Mouse (Mus musculus) stomach, embryonic 16.5 days (tissue): ENCODE data around the gene Hist1h2bq. TPM values are rescaled to one million over a fixed set of nuclear protein-coding genes. Genes with fewer than 3 reads are reported as not detected.
"Not testable (repeated sequence)": the region's sequence is repeated elsewhere in the genome, so short reads cannot be mapped to it uniquely, and the experiment has no call there.

ENCODE experiments used
- ATAC-seq: fragments of 200-750 bp; cut with Nextera tagmentation; 2 replicates; pipeline ENCODE4 v1.8.0; 2017; ENCODE audit warnings: moderate number of reproducible peaks, moderate TSS enrichment; ENCODE audit not compliant: insufficient read depth, low FRiP score
- H3K27ac ChIP-seq: fragments of 300-500 bp; sonication (generic); 2 replicates; pipeline ENCODE4 v1.5.1; 2014; ENCODE audit warnings: low read length
- H3K27me3 ChIP-seq: fragments of 300-500 bp; sonication (generic); 2 replicates; pipeline ENCODE4 v1.6.1; 2014; ENCODE audit warnings: low read length, control low read depth, mixed read lengths; ENCODE audit not compliant: control insufficient read depth, insufficient read depth
- H3K36me3 ChIP-seq: fragments of 300-500 bp; sonication (generic); 2 replicates; pipeline ENCODE4 v1.6.1; 2014; ENCODE audit warnings: low read length; ENCODE audit not compliant: control insufficient read depth, insufficient read depth
- H3K4me1 ChIP-seq: fragments of 300-500 bp; sonication (generic); 2 replicates; pipeline ENCODE4 v1.6.1; 2014; ENCODE audit warnings: low read length, control low read depth, mixed read lengths; ENCODE audit not compliant: control insufficient read depth, insufficient read depth
- H3K4me2 ChIP-seq: fragments of 300-500 bp; sonication (generic); 2 replicates; pipeline ENCODE4 v1.6.1; 2014; ENCODE audit warnings: low read depth, low read length, mixed read lengths
- H3K4me3 ChIP-seq: fragments of 300-500 bp; sonication (generic); replicated peaks from 2 replicates; pipeline ENCODE4 v1.5.1; 2014; ENCODE audit warnings: mild to moderate bottlenecking, low read length
- H3K9ac ChIP-seq: fragments of 300-500 bp; sonication (generic); 2 replicates; pipeline ENCODE4 v1.6.1; 2014; ENCODE audit warnings: low read length
- H3K9me3 ChIP-seq: fragments of 300-500 bp; sonication (generic); replicated peaks from 2 replicates; pipeline ENCODE4 v1.6.1; 2016; ENCODE audit warnings: low read length, control low read depth; ENCODE audit not compliant: control insufficient read depth
- WGBS: fragments of 180-500 bp; shearing (Covaris S2); extraction: QIAGEN DNeasy Blood & Tissue Kit; methylation state at CpG from one replicate; pipeline ENCODE4 v1.1.7; 2014; 5-methylcytosine and 5-hydroxymethylcytosine counted together
- polyA plus RNA-seq: library from polyadenylated mRNA; unstranded; fragments of >200 nt; fragmentation: Nextera tagmentation; extraction: Ambion mirVana; gene quantifications from 2 replicates; pipeline ENCODE4 v1.2.1, GENCODE M21; 2015

Hist1h2bq gene
- polyA plus RNA-seq, 1 experiment from 2014 or later, result 14.2 TPM

DNA sequence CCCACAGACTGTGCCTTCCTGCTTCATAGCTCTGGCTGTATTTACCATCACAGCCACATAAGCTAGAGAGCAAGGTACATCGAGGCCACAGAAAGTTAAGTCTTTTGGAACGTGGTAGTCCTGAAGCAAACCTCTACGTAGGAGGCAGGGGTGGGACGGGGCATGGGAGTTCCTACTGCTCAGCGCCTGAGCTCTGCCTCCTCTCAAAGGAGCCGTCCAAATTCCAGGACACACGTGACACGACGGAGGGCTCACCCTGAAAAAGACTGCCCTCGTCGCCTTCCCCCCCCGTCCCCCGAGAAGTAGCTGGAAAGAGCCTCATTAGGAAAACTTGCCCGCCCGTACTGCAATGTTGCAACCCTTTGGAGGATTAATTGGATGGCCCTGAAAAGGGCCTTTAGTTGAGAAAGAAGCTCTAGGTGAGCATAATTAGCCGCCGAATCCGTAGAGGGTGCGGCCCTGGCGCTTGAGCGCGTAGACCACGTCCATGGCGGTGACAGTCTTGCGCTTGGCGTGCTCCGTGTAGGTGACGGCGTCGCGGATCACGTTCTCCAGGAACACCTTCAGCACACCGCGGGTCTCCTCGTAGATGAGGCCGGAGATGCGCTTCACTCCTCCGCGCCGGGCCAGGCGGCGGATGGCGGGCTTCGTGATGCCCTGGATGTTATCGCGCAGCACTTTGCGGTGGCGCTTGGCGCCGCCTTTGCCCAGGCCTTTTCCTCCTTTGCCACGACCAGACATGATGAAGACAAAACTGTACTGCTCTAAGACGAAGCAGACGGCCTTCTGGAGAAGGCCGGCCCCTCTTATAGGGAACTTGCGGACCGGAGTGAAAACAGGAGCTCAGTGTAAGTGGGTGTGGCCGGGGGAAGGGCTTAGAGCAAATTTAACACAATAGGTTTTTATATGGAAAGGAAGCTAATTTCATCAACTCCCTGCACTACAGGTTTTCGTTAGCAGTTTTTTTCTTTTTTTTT, 21.7 kb upstream of the Hist1h2bq start, which contains the start of gene Hist1h4n:
Gene Hist1h4n (minus strand): TSS at position 779 of the 977 bp plus-strand sequence.
- H3K4me2 ChIP-seq, result peak within 1 kb of the TSS; percentile 32; the same call in 1 of the 2 replicates
- not testable (repeated sequence) for H3K9me3 ChIP-seq, H3K36me3 ChIP-seq, H3K9ac ChIP-seq, H3K4me1 ChIP-seq, H3K27me3 ChIP-seq, H3K27ac ChIP-seq
- ATAC-seq, result peak; percentile 86
- peak within 1 kb of the TSS; percentile 13; the same call in 1 of the 2 replicates for H3K4me3 ChIP-seq
- 0% methylated on average over 23 of the region's 58 CpGs for WGBS

DNA sequence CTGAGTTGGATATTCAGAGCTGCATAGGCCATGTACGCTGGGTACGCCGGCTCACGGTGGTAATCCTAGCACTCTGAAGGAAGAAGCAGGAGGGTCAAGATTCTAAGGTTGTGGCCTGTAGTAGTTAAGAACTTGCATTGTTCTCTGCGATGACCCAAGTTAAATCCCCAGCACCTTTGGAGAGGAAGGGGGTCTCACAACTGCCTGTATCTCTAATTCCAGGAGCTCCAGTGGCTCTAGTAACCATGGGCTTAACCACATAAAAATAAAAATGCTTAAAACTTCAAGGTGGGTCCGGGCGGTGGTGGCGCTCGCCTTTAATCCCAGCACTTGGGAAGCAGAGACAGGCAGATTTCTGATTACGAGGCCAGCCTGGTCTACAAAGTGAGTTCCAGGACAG, 20.3 kb upstream of the Hist1h2bq start:
- no peak overlapping the region for H3K27ac ChIP-seq
- H3K9me3 ChIP-seq, result no peaks in the 10 kb centered on the region
- H3K27me3 ChIP-seq, result no peaks in the 10 kb centered on the region
- 84% methylated on average over 10 of the region's 10 CpGs for WGBS
- no peaks in the 10 kb centered on the region for H3K4me1 ChIP-seq
- no peak overlapping the region for H3K4me3 ChIP-seq
- H3K9ac ChIP-seq, result no peak overlapping the region
- ATAC-seq, result no peak
- H3K36me3 ChIP-seq, result no peaks in the 10 kb centered on the region
- no peak overlapping the region for H3K4me2 ChIP-seq

DNA sequence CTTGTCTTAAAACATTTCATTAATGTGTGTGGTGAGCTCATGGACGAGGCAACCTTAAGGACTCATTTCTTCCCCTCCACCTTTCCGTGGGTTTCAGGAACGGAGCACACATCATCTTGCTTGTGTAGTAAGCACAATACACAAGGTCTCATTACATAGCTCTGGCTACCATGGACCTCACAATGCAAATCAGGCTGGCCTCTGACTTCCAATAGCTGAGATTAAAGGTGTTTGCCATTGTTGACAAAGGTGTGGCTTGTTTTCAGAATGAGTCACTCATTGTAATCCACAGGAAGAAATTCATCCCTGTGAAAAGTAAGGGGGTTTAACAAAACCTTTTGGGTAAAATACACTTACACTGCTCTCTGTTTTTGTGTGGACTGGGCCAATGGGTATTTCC, 18.5 kb upstream of the Hist1h2bq start:
- Histone ChIP-seq H3K27me3 (no peaks in the 10 kb centered on the region), H3K4me2 (no peak overlapping the region), H3K4me3 (no peak overlapping the region), H3K27ac (no peak overlapping the region), H3K9me3 (no peaks in the 10 kb centered on the region), H3K9ac (no peak overlapping the region), H3K36me3 (no peaks in the 10 kb centered on the region), H3K4me1 (no peaks in the 10 kb centered on the region)
- no peak for ATAC-seq
- 69% methylated on average over 3 of the region's 3 CpGs for WGBS

- ATAC-seq, H3K4me3 ChIP-seq, H3K36me3 ChIP-seq, H3K27me3 ChIP-seq, H3K4me2 ChIP-seq, H3K9me3 ChIP-seq, H3K9ac ChIP-seq, H3K27ac ChIP-seq, H3K4me1 ChIP-seq: not testable (repeated sequence)
- 57% methylated on average over 4 of the region's 16 CpGs for WGBS
Observed at GRCm38 (mm10) chr13:21820082-21820890, 10.3 kb upstream of the Hist1h2bq start.

DNA sequence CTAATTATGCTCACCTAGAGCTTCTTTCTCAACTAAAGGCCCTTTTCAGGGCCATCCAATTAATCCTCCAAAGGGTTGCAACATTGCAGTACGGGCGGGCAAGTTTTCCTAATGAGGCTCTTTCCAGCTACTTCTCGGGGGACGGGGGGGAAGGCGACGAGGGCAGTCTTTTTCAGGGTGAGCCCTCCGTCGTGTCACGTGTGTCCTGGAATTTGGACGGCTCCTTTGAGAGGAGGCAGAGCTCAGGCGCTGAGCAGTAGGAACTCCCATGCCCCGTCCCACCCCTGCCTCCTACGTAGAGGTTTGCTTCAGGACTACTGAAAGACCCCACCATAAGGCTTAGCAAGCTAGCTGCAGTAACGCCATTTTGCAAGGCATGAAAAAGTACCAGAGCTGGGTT, 2.1 kb upstream of the Hist1h2bq start:
- not testable (repeated sequence) for H3K36me3 ChIP-seq, H3K27me3 ChIP-seq, H3K9me3 ChIP-seq, H3K9ac ChIP-seq, H3K4me1 ChIP-seq, H3K27ac ChIP-seq
- Histone ChIP-seq H3K4me3 (peak overlapping the region; percentile 25; the same call in 1 of the 2 replicates), H3K4me2 (peak overlapping the region; percentile 39; the same call in 1 of the 2 replicates)
- peak; percentile 59 for ATAC-seq
- WGBS, result 0% methylated on average over 10 of the region's 14 CpGs

DNA sequence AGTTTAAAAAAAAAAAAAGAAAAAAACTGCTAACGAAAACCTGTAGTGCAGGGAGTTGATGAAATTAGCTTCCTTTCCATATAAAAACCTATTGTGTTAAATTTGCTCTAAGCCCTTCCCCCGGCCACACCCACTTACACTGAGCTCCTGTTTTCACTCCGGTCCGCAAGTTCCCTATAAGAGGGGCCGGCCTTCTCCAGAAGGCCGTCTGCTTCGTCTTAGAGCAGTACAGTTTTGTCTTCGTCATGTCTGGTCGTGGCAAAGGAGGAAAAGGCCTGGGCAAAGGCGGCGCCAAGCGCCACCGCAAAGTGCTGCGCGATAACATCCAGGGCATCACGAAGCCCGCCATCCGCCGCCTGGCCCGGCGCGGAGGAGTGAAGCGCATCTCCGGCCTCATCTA, 1.5 kb upstream of the Hist1h2bq start, which contains the start of gene Hist1h4m:
Gene Hist1h4m (plus strand): TSS at position 208 of the 400 bp plus-strand sequence.
- Histone ChIP-seq H3K4me2 (peak within 1 kb of the TSS; percentile 39; the same call in 1 of the 2 replicates), H3K4me3 (peak within 1 kb of the TSS; percentile 25; the same call in 1 of the 2 replicates)
- ATAC-seq, result peak; percentile 72; the same call in 1 of the 2 replicates
- no CpG with 5 or more reads among the region's 24 CpGs for WGBS
- H3K4me1 ChIP-seq, H3K9me3 ChIP-seq, H3K36me3 ChIP-seq, H3K27ac ChIP-seq, H3K9ac ChIP-seq, H3K27me3 ChIP-seq: not testable (repeated sequence)

DNA sequence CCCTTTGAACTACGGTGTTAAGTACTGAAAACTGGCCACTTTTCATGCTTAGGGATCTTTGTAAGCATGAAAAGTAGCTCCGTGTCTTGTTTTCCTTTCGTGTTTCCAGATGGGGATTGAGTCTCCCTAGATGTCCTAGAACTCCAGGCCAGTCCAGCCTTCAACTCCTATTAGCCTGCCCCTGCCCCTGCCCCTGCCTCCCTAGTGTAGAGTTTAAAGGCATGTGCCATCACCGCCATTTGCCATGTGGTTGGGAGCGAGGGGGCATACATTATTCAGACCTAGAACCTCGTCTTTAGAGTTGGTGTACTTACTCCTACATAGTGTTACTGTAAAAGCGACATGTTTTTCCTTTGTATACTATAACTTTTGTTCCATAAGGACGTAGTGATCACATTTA, 1.1 kb upstream of the Hist1h2bq start:
- H3K36me3 ChIP-seq, H3K9ac ChIP-seq, H3K27me3 ChIP-seq, H3K27ac ChIP-seq, H3K9me3 ChIP-seq, H3K4me1 ChIP-seq, ATAC-seq, H3K4me3 ChIP-seq, H3K4me2 ChIP-seq: not testable (repeated sequence)
- WGBS, result no CpG with 5 or more reads among the region's 8 CpGs

- H3K27me3 ChIP-seq, H3K36me3 ChIP-seq, H3K9me3 ChIP-seq, H3K27ac ChIP-seq, H3K4me1 ChIP-seq, H3K9ac ChIP-seq, H3K4me2 ChIP-seq, H3K4me3 ChIP-seq: not testable (repeated sequence)
- peak; percentile 80; the same call in 1 of the 2 replicates for ATAC-seq
- no CpG with 5 or more reads among the region's 4 CpGs for WGBS
Observed at GRCm38 (mm10) chr13:21803058-21803457, 6.9 kb downstream of the Hist1h2bq start.

- H3K36me3 ChIP-seq, H3K4me3 ChIP-seq, H3K4me2 ChIP-seq, H3K9me3 ChIP-seq, ATAC-seq, H3K27me3 ChIP-seq, H3K9ac ChIP-seq, H3K4me1 ChIP-seq, H3K27ac ChIP-seq: not testable (repeated sequence)
Observed at GRCm38 (mm10) chr13:21797163-21797562, 12.8 kb downstream of the Hist1h2bq start.
